Mouse (Mus musculus) testis, adult 2 months (tissue): ENCODE measurements at regions not wholly inside any gene's neighbourhood (a gene's known extent, or its start where the extent isn't known, plus 50 kb on each side); places are given as distances from the start of the nearest gene placed in this dataset.

Experiments
- CTCF ChIP-seq: fragments of 200-500 bp; IDR thresholded peaks from 2 replicates; pipeline ENCODE4 v1.5.1; 2012; ENCODE audit warnings: low read depth, mild to moderate bottlenecking, inconsistent platforms, low read length, moderate library complexity; ENCODE audit not compliant: control insufficient read depth, insufficient read depth, insufficient replicate concordance
- POLR2A ChIP-seq: fragments of 200-500 bp; IDR thresholded peaks from 2 replicates; pipeline ENCODE4 v1.6.1; 2012; ENCODE audit warnings: low read depth, mild to moderate bottlenecking, inconsistent platforms, low read length, moderate library complexity; ENCODE audit not compliant: control insufficient read depth

GRCm38 (mm10) chr13:31107434-31107833 is 133.4 kb downstream of the Gm5447 start:
- TF ChIP-seq CTCF, result no peak
- TF ChIP-seq POLR2A, result no peak
